ENCODE assay signal across 17 mouse cellular contexts in genomic region chr6:54148844-54149526, GRCm38 (mm10).
DNase-seq lines count a peak whose midpoint lies in the region; ATAC-seq lines count a peak whose summit lies in the region.
"Had no signal": no experiment of that assay in that cellular context is flagged by ENCODE, and none has a peak within 500 bp of the region (broad histone marks: within the 10 kb centered on the region; RNA-seq: fewer than 3 reads in every experiment).

No protein-coding gene starts in this region.

- H3K4me2 ChIP-seq in heart, embryonic 11.5 days, result no peak overlapping the region
- H3K4me2 ChIP-seq: embryonic facial prominence, embryonic 13.5 days; limb, embryonic 12.5 days; liver, embryonic 12.5 days had no signal

- H3K9ac ChIP-seq in heart, embryonic 11.5 days (ENCODE audit: low read depth, low read length), result no peak overlapping the region
- H3K9ac ChIP-seq: embryonic facial prominence, embryonic 13.5 days; limb, embryonic 12.5 days; liver, embryonic 12.5 days had no signal

- 68% methylated on average over 6 of the region's 6 CpGs for WGBS in heart, embryonic 11.5 days (ENCODE audit: insufficient replicate concordance)

- DNase-seq in heart, adult 11 months, result peak; percentile 42
- peak; percentile 48 for DNase-seq in 416B (ENCODE audit: low read depth)
- no peak for DNase-seq in thymus, adult 18-20 months
- DNase-seq: adrenal gland, adult 2 months; cerebellum, adult 9-11 months; gastrocnemius, postnatal 14 days; kidney, postnatal 25 days; layer of hippocampus, adult 9-11 months; lung, adult 2 months had no signal

- H3K27ac ChIP-seq in heart, embryonic 11.5 days (ENCODE audit: low read depth, low read length), result no peak overlapping the region
- H3K27ac ChIP-seq: embryonic facial prominence, embryonic 13.5 days; limb, embryonic 12.5 days; liver, embryonic 12.5 days had no signal

- H3K36me3 ChIP-seq in heart, embryonic 11.5 days (ENCODE audit: control insufficient read depth, insufficient read depth, low read length), result no peaks in the 10 kb centered on the region
- H3K36me3 ChIP-seq: embryonic facial prominence, embryonic 13.5 days; limb, embryonic 12.5 days; liver, embryonic 12.5 days had no signal

- no peak for ATAC-seq in heart, embryonic 11.5 days (replicated peaks; ENCODE audit: insufficient number of reproducible peaks, low FRiP score, low TSS enrichment)
- peak; percentile 55 for ATAC-seq in granulocyte monocyte progenitor cell, adult 5-6 weeks (replicated peaks; ENCODE audit: poor library complexity, severe bottlenecking)
- peak; percentile 42; the same call in 1 of the 2 replicates for ATAC-seq in megakaryocyte progenitor cell, adult 5-6 weeks (replicated peaks; ENCODE audit: poor library complexity)
- no peak for ATAC-seq in erythroid progenitor cell, adult 5-6 weeks (replicated peaks; ENCODE audit: low FRiP score, poor library complexity, severe bottlenecking)
- no peak for ATAC-seq in megakaryocyte-erythroid progenitor cell, adult 5-6 weeks (replicated peaks; ENCODE audit: low FRiP score, low TSS enrichment, poor library complexity, severe bottlenecking)
- ATAC-seq: liver, embryonic 12.5 days had no signal

- H3K9me3 ChIP-seq in heart, embryonic 11.5 days (replicated peaks; ENCODE audit: control insufficient read depth, low read length), result no peaks in the 10 kb centered on the region
- H3K9me3 ChIP-seq: embryonic facial prominence, embryonic 13.5 days; limb, embryonic 12.5 days; liver, embryonic 12.5 days had no signal

- no peak overlapping the region for H3K4me3 ChIP-seq in heart, embryonic 11.5 days (ENCODE audit: low read depth, low read length)
- H3K4me3 ChIP-seq: embryonic facial prominence, embryonic 13.5 days; limb, embryonic 12.5 days; liver, embryonic 12.5 days had no signal

- H3K4me1 ChIP-seq in heart, embryonic 11.5 days (ENCODE audit: control insufficient read depth, insufficient read depth, low read length), result no peaks in the 10 kb centered on the region

- H3K27me3 ChIP-seq in heart, embryonic 11.5 days (ENCODE audit: control insufficient read depth, insufficient read depth, low read length), result no peaks in the 10 kb centered on the region
- H3K27me3 ChIP-seq: limb, embryonic 12.5 days; liver, embryonic 12.5 days had no signal

Comparison
In these comparisons a context has a peak if more than half of its experiments do, and no peak if none do; other contexts are left out.
1. DNase-seq: peak in heart, adult 11 months (single experiment) and 416B (single experiment); none in thymus, adult 18-20 months (0 of 2).
2. ATAC-seq: peak in granulocyte monocyte progenitor cell, adult 5-6 weeks (single experiment) and megakaryocyte progenitor cell, adult 5-6 weeks (single experiment); none in heart, embryonic 11.5 days (single experiment), erythroid progenitor cell, adult 5-6 weeks (single experiment) and megakaryocyte-erythroid progenitor cell, adult 5-6 weeks (single experiment).